Mouse (Mus musculus): ENCODE results near the gene Prkci. TPM values are rescaled to one million over a fixed set of nuclear protein-coding genes. Genes with fewer than 3 reads are reported as not detected.

Prkci gene
- polyA plus RNA-seq, 2 experiments: 45.3 to 45.5 TPM

DNA sequence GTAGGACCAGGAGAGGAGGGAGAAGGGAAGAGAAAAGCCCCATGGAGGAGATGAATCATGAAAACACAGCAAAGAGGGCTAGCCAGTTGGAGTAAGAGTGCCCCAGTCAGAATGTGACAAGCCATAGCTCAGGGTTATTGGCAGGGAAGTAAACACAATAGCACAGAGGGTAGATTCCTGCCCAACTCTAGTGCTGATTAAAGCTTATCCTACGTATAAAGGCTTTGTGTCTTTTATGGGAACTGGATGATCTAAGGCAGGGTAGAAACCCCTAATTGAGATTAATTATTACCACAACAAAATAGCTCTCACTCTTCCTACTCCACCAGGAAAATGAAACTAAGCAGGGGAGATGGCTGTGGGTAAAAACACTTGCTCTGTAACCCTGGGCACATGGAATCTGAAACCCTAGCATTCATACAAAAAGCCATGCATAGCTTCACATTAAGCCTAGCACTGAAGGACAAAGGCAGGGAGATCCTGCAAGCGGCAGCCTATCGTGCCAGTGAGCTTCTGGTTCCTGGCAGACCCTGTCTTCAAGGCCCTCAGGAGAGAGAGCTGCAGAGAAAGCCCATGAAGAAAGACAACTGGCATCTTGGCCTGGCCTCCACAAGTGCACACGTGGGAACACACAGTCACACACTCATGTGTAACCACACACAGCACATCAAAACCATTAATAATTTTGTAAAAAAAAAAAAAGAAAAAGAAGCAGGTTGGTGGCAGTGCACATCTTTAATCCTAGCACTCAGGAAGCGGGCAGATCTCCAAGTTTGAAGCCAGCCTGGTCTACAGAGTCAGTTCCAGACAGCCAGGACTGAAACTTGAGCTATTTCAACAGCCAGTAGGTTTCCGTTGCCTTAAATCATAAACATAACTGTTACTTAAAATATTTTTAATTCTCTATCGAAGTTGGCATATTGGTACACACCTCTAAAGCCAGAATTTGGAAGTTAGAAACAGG, 35.4 kb upstream of the Prkci start:
- Histone ChIP-seq H3K9me3 (ENCODE audit: control insufficient read depth, low read length) (no peaks in the 10 kb centered on the region), H3K4me3 (replicated peaks; ENCODE audit: low read length) (no peak overlapping the region), H3K4me1 (ENCODE audit: control insufficient read depth, insufficient read depth, low read length) (no peaks in the 10 kb centered on the region), H3K4me2 (replicated peaks; ENCODE audit: low read depth, low read length, severe bottlenecking) (no peak overlapping the region), H3K27me3 (ENCODE audit: control insufficient read depth, insufficient read depth, low read length) (no peaks in the 10 kb centered on the region), H3K27ac (replicated peaks; ENCODE audit: low read depth, low read length) (no peak overlapping the region), H3K9ac (ENCODE audit: low read depth, low read length, severe bottlenecking) (no peak overlapping the region), H3K36me3 (ENCODE audit: control insufficient read depth, insufficient read depth, low read length) (peaks cover 90% of the 10 kb centered on the region)
- DNase-seq (ENCODE audit: low spot score) (no peak), ATAC-seq (ENCODE audit: low FRiP score, low read depth) (no peak)
- TF ChIP-seq POLR2A (IDR thresholded peaks at IDR 0.05; ENCODE audit: borderline replicate concordance, extremely low read depth, insufficient read depth, insufficient read length): no peak
- WGBS: 81% methylated on average over 7 of the region's 7 CpGs

DNA sequence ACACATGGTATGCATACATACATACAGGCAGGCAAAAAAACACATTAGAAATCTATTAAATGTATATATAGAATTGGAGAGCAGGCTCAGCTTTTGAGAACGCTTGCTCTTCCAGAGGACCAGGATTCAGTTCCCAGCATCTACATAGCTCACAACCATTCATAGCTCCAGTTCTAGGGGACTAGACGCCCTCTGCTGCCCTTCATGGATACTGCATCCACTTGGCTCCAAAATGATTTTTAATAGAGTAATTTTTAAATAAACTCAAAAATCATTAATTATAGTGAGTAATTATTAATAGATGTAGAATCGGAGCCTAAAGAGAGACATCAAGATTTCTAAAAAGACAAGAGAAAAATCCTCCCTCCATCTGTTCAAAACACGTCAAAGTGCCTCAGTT, 32.4 kb upstream of the Prkci start:
- Histone ChIP-seq H3K27me3 (ENCODE audit: control insufficient read depth, insufficient read depth, low read length) (no peaks in the 10 kb centered on the region), H3K9ac (ENCODE audit: low read depth, low read length, severe bottlenecking) (no peak overlapping the region), H3K4me2 (replicated peaks; ENCODE audit: low read depth, low read length, severe bottlenecking) (no peak overlapping the region), H3K9me3 (ENCODE audit: control insufficient read depth, low read length) (no peaks in the 10 kb centered on the region), H3K4me1 (ENCODE audit: control insufficient read depth, insufficient read depth, low read length) (peaks cover 5% of the 10 kb centered on the region), H3K4me3 (replicated peaks; ENCODE audit: low read length) (no peak overlapping the region), H3K27ac (replicated peaks; ENCODE audit: low read depth, low read length) (no peak overlapping the region), H3K36me3 (ENCODE audit: control insufficient read depth, insufficient read depth, low read length) (peaks cover 70% of the 10 kb centered on the region)
- TF ChIP-seq POLR2A (IDR thresholded peaks at IDR 0.05; ENCODE audit: borderline replicate concordance, extremely low read depth, insufficient read depth, insufficient read length): no peak
- WGBS: 91% methylated on average over 4 of the region's 4 CpGs
- no peak for ATAC-seq (ENCODE audit: low FRiP score, low read depth)
- DNase-seq (ENCODE audit: low spot score): no peak

DNA sequence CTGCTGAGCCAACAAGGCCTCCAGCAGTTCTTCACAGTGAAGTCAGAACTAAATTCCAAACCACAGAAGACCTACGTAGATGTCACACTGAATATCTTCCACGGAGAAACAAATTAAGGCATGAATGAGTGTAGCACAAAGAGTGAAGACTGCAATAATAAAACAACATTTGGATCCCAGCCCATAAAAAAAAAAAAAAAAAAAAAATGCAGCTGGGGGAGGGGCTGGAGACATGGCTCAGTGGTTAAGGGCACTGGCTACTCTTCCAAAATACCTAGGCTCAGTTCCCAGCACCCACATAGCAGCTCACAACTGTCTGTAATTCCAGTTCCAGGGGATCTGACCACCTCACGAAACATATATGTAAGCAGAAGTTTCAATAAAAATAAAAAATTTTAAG, 31.3 kb upstream of the Prkci start:
- no peak for TF ChIP-seq POLR2A (IDR thresholded peaks at IDR 0.05; ENCODE audit: borderline replicate concordance, extremely low read depth, insufficient read depth, insufficient read length)
- peaks cover 59% of the 10 kb centered on the region for H3K36me3 ChIP-seq (ENCODE audit: control insufficient read depth, insufficient read depth, low read length)
- DNase-seq (ENCODE audit: low spot score) (no peak), ATAC-seq (ENCODE audit: low FRiP score, low read depth) (no peak)
- H3K9me3 ChIP-seq (ENCODE audit: control insufficient read depth, low read length): no peaks in the 10 kb centered on the region
- H3K4me2 ChIP-seq (replicated peaks; ENCODE audit: low read depth, low read length, severe bottlenecking): no peak overlapping the region
- no peak overlapping the region for H3K4me3 ChIP-seq (replicated peaks; ENCODE audit: low read length)
- H3K27me3 ChIP-seq (ENCODE audit: control insufficient read depth, insufficient read depth, low read length): no peaks in the 10 kb centered on the region
- WGBS: 91% methylated on average over 3 of the region's 3 CpGs
- H3K9ac ChIP-seq (ENCODE audit: low read depth, low read length, severe bottlenecking): no peak overlapping the region
- H3K4me1 ChIP-seq (ENCODE audit: control insufficient read depth, insufficient read depth, low read length): peaks cover 6% of the 10 kb centered on the region
- no peak overlapping the region for H3K27ac ChIP-seq (replicated peaks; ENCODE audit: low read depth, low read length)

DNA sequence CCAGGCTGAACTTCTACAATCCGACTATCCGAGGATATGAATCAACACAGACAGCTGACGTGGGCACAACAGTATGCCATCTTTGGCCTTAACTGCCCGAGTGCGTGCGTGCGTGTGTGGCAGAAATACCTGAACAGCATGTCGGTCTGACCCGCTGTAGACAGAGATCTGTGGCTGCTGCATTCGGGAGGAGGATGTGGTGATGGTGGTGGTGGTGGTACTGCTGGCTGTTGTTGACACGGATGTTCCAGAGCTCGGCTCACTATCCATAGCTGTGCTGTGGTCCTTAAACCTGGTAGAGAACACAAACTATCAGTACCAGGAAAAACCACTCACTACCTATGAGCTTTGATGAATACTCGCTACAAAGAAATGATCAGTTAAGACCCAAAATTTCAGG, 29.9 kb upstream of the Prkci start:
- no peak for TF ChIP-seq POLR2A (IDR thresholded peaks at IDR 0.05; ENCODE audit: borderline replicate concordance, extremely low read depth, insufficient read depth, insufficient read length)
- Histone ChIP-seq H3K27me3 (ENCODE audit: control insufficient read depth, insufficient read depth, low read length) (no peaks in the 10 kb centered on the region), H3K9ac (ENCODE audit: low read depth, low read length, severe bottlenecking) (no peak overlapping the region), H3K4me2 (replicated peaks; ENCODE audit: low read depth, low read length, severe bottlenecking) (no peak overlapping the region), H3K9me3 (ENCODE audit: control insufficient read depth, low read length) (no peaks in the 10 kb centered on the region), H3K4me1 (ENCODE audit: control insufficient read depth, insufficient read depth, low read length) (peaks cover 10% of the 10 kb centered on the region), H3K4me3 (replicated peaks; ENCODE audit: low read length) (no peak overlapping the region), H3K36me3 (ENCODE audit: control insufficient read depth, insufficient read depth, low read length) (peaks cover 45% of the 10 kb centered on the region), H3K27ac (replicated peaks; ENCODE audit: low read depth, low read length) (no peak overlapping the region)
- 94% methylated on average over 13 of the region's 13 CpGs for WGBS
- ATAC-seq (ENCODE audit: low FRiP score, low read depth): no peak
- DNase-seq (ENCODE audit: low spot score): no peak

GRCm38 (mm10) chr3:30968531-30969092, 26.9 kb upstream of the Prkci start:
- H3K4me1 ChIP-seq (ENCODE audit: control insufficient read depth, insufficient read depth, low read length): peaks cover 10% of the 10 kb centered on the region
- ATAC-seq (ENCODE audit: low FRiP score, low read depth) (peak; percentile 60), DNase-seq (ENCODE audit: low spot score) (peak; percentile 22)
- H3K4me3 ChIP-seq (replicated peaks; ENCODE audit: low read length): peak overlapping the region; percentile 99
- no peak for TF ChIP-seq POLR2A (IDR thresholded peaks at IDR 0.05; ENCODE audit: borderline replicate concordance, extremely low read depth, insufficient read depth, insufficient read length)
- H3K27ac ChIP-seq (replicated peaks; ENCODE audit: low read depth, low read length): peak overlapping the region; percentile 82
- H3K9me3 ChIP-seq (ENCODE audit: control insufficient read depth, low read length): no peaks in the 10 kb centered on the region
- no peaks in the 10 kb centered on the region for H3K27me3 ChIP-seq (ENCODE audit: control insufficient read depth, insufficient read depth, low read length)
- H3K36me3 ChIP-seq (ENCODE audit: control insufficient read depth, insufficient read depth, low read length): peaks cover 21% of the 10 kb centered on the region
- H3K9ac ChIP-seq (ENCODE audit: low read depth, low read length, severe bottlenecking): peak overlapping the region; percentile 95
- WGBS: under 1% methylated on average over 33 of the region's 54 CpGs
- H3K4me2 ChIP-seq (replicated peaks; ENCODE audit: low read depth, low read length, severe bottlenecking): peak overlapping the region; percentile 70
